Mouse (Mus musculus) lung, postnatal 0 days (tissue): Measurements from ENCODE around the gene Caly. TPM values are rescaled to one million over a fixed set of nuclear protein-coding genes. Genes with fewer than 3 reads are reported as not detected.

Experiments used
- ATAC-seq: fragments of 200-750 bp; cut with Nextera tagmentation; 2 replicates; pipeline ENCODE4 v1.8.0; 2017; ENCODE audit warnings: moderate library complexity
- DNase-seq: peaks from one replicate; pipeline ENCODE4 v3.0.0-alpha.2; 2016; ENCODE audit warnings: low spot score
- H3K27ac ChIP-seq: fragments of 300-500 bp; sonication (generic); 2 replicates; pipeline ENCODE4 v1.5.1; 2014; ENCODE audit warnings: antibody characterized with exemption, mild to moderate bottlenecking, low read length, mixed read lengths
- H3K27me3 ChIP-seq: fragments of 300-500 bp; sonication (generic); replicated peaks from 2 replicates; pipeline ENCODE4 v1.6.1; 2014; ENCODE audit warnings: low read length, mixed read lengths; ENCODE audit not compliant: insufficient read depth
- H3K36me3 ChIP-seq: fragments of 300-500 bp; sonication (generic); 2 replicates; pipeline ENCODE4 v1.6.1; 2014; ENCODE audit warnings: low read length, mixed read lengths; ENCODE audit not compliant: insufficient read depth
- H3K4me1 ChIP-seq: fragments of 300-500 bp; sonication (generic); 2 replicates; pipeline ENCODE4 v1.6.1; 2014; ENCODE audit warnings: antibody characterized with exemption, low read depth, low read length, mixed read lengths; ENCODE audit not compliant: insufficient read depth
- H3K4me2 ChIP-seq: fragments of 300-500 bp; sonication (generic); replicated peaks from 2 replicates; pipeline ENCODE4 v1.6.1; 2014; ENCODE audit warnings: low read depth, mild to moderate bottlenecking, low read length, moderate library complexity, mixed read lengths
- H3K4me3 ChIP-seq: fragments of 300-500 bp; sonication (generic); 2 replicates; pipeline ENCODE4 v1.5.1; 2014; ENCODE audit warnings: low read depth, low read length
- H3K9ac ChIP-seq: fragments of 300-500 bp; sonication (generic); replicated peaks from 2 replicates; pipeline ENCODE4 v1.6.1; 2014; ENCODE audit warnings: low read depth, mild to moderate bottlenecking
- H3K9me3 ChIP-seq: fragments of 300-500 bp; sonication (generic); 2 replicates; pipeline ENCODE4 v1.6.1; 2016; ENCODE audit warnings: low read length, mixed read lengths
- CTCF ChIP-seq: IDR thresholded peaks from 2 replicates; pipeline ENCODE4 v1.5.1; 2016; ENCODE audit warnings: antibody characterized with exemption, mild to moderate bottlenecking
- EP300 ChIP-seq: IDR thresholded peaks from 2 replicates; pipeline ENCODE4 v1.6.1; 2016; ENCODE audit warnings: antibody characterized with exemption, mild to moderate bottlenecking, control low read depth
- WGBS: fragments of 180-500 bp; shearing (Covaris S2); extraction: QIAGEN DNeasy Blood & Tissue Kit; methylation state at CpG from one replicate; pipeline ENCODE4 v1.1.7; 2014; 5-methylcytosine and 5-hydroxymethylcytosine counted together
- polyA plus RNA-seq: library from polyadenylated mRNA; unstranded; fragments of >200 nt; fragmentation: Nextera tagmentation; extraction: Ambion mirVana; gene quantifications from 2 replicates; pipeline ENCODE4 v1.2.1, GENCODE M21; 2015

Gene Caly
- polyA plus RNA-seq, 1 experiment from 2014 or later, result 0.29 TPM

DNA sequence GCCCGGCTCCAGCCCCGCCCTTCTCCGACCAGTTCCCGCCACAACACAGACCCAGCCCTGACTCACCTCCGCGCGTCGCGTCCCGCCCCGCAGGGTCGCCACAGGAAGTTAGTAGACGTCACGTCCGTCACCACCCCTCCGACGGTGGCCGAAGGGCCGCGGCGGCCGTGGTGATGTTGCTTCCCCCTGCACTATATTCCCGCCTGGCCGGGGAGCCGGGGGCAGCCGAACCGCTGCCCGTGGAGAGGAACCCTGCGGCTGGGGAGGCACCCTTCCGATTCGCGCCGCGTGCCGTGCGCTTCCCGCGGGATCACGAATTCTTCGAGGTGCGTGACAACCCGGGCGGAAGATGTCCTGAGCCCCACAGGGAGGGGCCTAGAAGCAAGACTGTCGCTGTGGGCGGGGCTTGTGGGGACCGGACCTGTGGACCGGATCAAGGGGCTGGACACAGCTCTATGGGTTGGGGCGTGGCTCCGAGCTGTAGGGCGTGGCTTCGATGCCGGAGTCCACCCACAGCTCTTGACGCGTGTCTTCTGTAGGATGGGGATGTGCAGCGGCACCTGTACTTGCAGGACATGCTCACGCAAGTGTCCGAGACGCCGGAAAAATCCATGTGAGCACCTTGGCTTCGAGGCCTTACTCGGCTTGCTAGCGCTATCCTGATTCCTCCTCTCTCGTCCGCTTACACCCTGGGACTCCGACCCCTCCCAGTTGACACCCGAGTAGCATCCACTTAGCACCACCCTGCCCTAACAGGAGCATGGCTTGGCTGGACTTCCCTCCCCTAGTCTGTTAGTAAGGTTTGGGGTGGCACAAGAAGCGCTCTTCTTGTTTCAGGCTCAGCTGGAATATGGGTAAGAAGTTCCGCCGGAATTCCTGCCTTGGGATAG, 45.8 kb downstream of the Caly start, which contains the start of the genes Zfp511 and Tubgcp2:
Gene Zfp511 (plus strand): TSS at position 111 of the 890 bp plus-strand sequence.
Gene Tubgcp2 (minus strand): TSS at position 389 of the 890 bp plus-strand sequence.
- H3K36me3 ChIP-seq, result peaks cover 3% of the 10 kb centered on the region
- DNase-seq (peak; percentile 98), ATAC-seq (peak; percentile 99)
- WGBS, result under 1% methylated on average over 67 of the region's 69 CpGs
- no peaks in the 10 kb centered on the region for H3K9me3 ChIP-seq
- H3K9ac ChIP-seq, result peak within 1 kb of the TSS; percentile 61
- peak within 1 kb of the TSS; percentile 57 for H3K4me3 ChIP-seq
- H3K4me1 ChIP-seq, result peaks cover 11% of the 10 kb centered on the region; the same call in 1 of the 2 replicates
- peak within 1 kb of the TSS; percentile 83 for H3K4me2 ChIP-seq
- TF ChIP-seq CTCF (no peak), EP300 (peak; percentile 64)
- H3K27ac ChIP-seq, result peak within 1 kb of the TSS; percentile 85
- no peaks in the 10 kb centered on the region for H3K27me3 ChIP-seq

DNA sequence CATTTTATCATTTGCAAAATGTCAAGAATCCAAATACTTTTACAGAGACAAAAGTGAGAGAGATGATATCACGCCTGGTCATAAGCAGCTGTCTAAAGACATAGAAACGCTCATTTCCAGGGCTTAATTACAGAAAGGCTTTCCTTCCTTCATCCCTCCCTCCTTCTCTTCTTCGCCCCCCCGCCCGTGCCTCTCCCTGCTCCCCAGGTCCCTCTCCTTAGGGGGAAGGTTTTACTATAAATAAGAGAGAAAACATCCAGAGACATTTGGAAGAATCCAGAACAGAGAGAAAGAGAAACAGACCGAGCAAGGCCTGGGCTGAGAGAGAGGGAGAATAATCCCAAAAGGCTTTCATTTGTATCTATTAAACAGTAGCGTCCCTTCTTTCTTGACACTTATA, 46.9 kb downstream of the Caly start:
- peaks cover 11% of the 10 kb centered on the region; the same call in 1 of the 2 replicates for H3K4me1 ChIP-seq
- peaks cover 12% of the 10 kb centered on the region for H3K36me3 ChIP-seq
- peak overlapping the region; percentile 83 for H3K4me2 ChIP-seq
- peak overlapping the region; percentile 61 for H3K9ac ChIP-seq
- H3K9me3 ChIP-seq, result no peaks in the 10 kb centered on the region
- no peak for DNase-seq
- WGBS, result 12% methylated on average over 7 of the region's 7 CpGs
- no peak for TF ChIP-seq CTCF
- no peak for TF ChIP-seq EP300
- peak overlapping the region; percentile 57 for H3K4me3 ChIP-seq
- ATAC-seq, result no peak
- H3K27ac ChIP-seq, result 0 out of 2 replicates have a peak overlapping the region, but pooled peaks have one; percentile 85
- H3K27me3 ChIP-seq, result no peaks in the 10 kb centered on the region

- Histone ChIP-seq H3K27ac (no peak overlapping the region), H3K9me3 (no peaks in the 10 kb centered on the region), H3K36me3 (peaks cover 31% of the 10 kb centered on the region), H3K4me2 (no peak overlapping the region), H3K4me3 (no peak overlapping the region), H3K9ac (no peak overlapping the region), H3K4me1 (peaks cover 11% of the 10 kb centered on the region; the same call in 1 of the 2 replicates), H3K27me3 (no peaks in the 10 kb centered on the region)
- ATAC-seq (no peak), DNase-seq (no peak)
- TF ChIP-seq EP300 (no peak), CTCF (no peak)
- WGBS, result 94% methylated on average over 9 of the region's 9 CpGs
Measured at GRCm38 (mm10) chr7:140033386-140033785, 49.0 kb downstream of the Caly start.

DNA sequence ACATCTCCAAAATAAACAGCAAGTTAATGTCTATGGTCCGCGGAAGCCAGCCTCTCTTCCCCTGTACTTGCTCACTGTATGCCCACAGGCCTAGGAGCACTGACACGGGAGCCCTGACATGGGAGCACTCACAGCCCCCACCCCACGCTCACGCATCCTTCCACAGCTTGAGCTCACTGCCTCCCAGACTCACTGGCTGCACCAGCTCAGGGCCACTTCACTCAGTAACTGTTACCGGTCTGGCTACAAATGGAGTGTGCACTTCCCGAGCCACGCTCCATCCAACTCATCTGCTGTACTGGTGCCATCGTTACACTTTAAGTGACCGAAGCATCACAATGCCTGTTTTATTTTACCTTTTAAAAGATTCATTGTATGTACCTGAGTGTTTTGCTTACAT, 50.0 kb downstream of the Caly start:
- no peak for TF ChIP-seq EP300
- TF ChIP-seq CTCF, result no peak
- H3K36me3 ChIP-seq, result peaks cover 35% of the 10 kb centered on the region
- H3K4me2 ChIP-seq, result no peak overlapping the region
- no peak overlapping the region for H3K9ac ChIP-seq
- no peak for DNase-seq
- no peaks in the 10 kb centered on the region for H3K27me3 ChIP-seq
- H3K27ac ChIP-seq, result no peak overlapping the region
- WGBS, result 92% methylated on average over 10 of the region's 10 CpGs
- no peak for ATAC-seq
- peaks cover 11% of the 10 kb centered on the region; the same call in 1 of the 2 replicates for H3K4me1 ChIP-seq
- no peaks in the 10 kb centered on the region for H3K9me3 ChIP-seq
- H3K4me3 ChIP-seq, result no peak overlapping the region

DNA sequence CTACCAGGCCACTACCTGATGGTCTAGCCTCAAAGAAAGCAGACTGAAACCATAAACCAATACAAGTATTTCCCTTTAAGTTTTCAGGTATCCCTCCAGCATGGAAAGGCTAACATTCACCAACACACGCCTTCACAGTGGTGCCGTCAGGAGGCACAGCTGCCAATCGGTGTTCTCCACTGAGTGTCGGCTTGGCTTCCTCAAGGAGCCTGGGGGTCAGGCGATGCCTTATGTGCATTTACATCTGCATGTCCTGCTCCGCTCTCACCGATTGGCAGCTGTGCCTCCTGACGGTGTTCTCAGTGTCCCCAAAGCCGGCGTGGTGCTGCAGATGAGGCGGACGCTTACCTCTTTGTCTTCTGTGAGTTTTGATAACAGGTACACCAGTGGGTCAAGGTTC, 50.6 kb downstream of the Caly start:
- Histone ChIP-seq H3K4me3 (no peak overlapping the region), H3K27ac (no peak overlapping the region), H3K36me3 (peaks cover 35% of the 10 kb centered on the region), H3K9ac (no peak overlapping the region), H3K9me3 (no peaks in the 10 kb centered on the region), H3K27me3 (no peaks in the 10 kb centered on the region), H3K4me1 (peaks cover 5% of the 10 kb centered on the region; the same call in 1 of the 2 replicates), H3K4me2 (no peak overlapping the region)
- DNase-seq, result no peak
- 96% methylated on average over 12 of the region's 12 CpGs for WGBS
- no peak for TF ChIP-seq EP300
- TF ChIP-seq CTCF, result no peak
- no peak for ATAC-seq

Other genes with a start within 250 kb of the Caly start
- 0.11 and 0.49 TPM in 2 replicates for gene Adgra1, start 248.4 kb downstream of the Caly start, polyA plus RNA-seq
- 0.97 and 0.98 TPM in 2 replicates for gene Kndc1, start 187.9 kb downstream of the Caly start, polyA plus RNA-seq
- not detected in 2 replicates for gene Utf1, start 138.8 kb downstream of the Caly start, polyA plus RNA-seq
- gene 6430531B16Rik, start 103.8 kb downstream of the Caly start, polyA plus RNA-seq, result 5.6 and 7.3 TPM in 2 replicates
- gene Adam8, start 90.0 kb downstream of the Caly start, polyA plus RNA-seq, result 5.8 and 7.0 TPM in 2 replicates
- gene Zfp511, start 46.2 kb downstream of the Caly start, polyA plus RNA-seq, result 21.5 and 23.0 TPM in 2 replicates
- 20.8 and 22.4 TPM in 2 replicates for gene Tubgcp2, start 45.9 kb downstream of the Caly start, polyA plus RNA-seq
- gene Msx3, start 33.5 kb downstream of the Caly start, polyA plus RNA-seq, result not detected in 2 replicates
- not detected in 2 replicates for gene Prap1, start 10.8 kb upstream of the Caly start, polyA plus RNA-seq
- 18.8 and 19.0 TPM in 2 replicates for gene Fuom, start 19.9 kb upstream of the Caly start, polyA plus RNA-seq
- gene Paox, start 33.3 kb upstream of the Caly start, polyA plus RNA-seq, result 16.1 and 17.3 TPM in 2 replicates
- 129 and 133 TPM in 2 replicates for gene Echs1, start 33.9 kb upstream of the Caly start, polyA plus RNA-seq
- 15.9 and 20.7 TPM in 2 replicates for gene Mtg1, start 55.0 kb upstream of the Caly start, polyA plus RNA-seq
- 0.10 and 0.19 TPM in 2 replicates for gene Sprn, start 72.3 kb upstream of the Caly start, polyA plus RNA-seq
- not detected in 2 replicates for gene Olfr522, start 82.2 kb upstream of the Caly start, polyA plus RNA-seq
- gene Olfr523, start 90.7 kb upstream of the Caly start, polyA plus RNA-seq, result not detected in 2 replicates
- gene Olfr524, start 123.4 kb upstream of the Caly start, polyA plus RNA-seq, result not detected in 2 replicates
- 0.23 and 0.56 TPM in 2 replicates for gene Cd163l1, start 135.7 kb upstream of the Caly start, polyA plus RNA-seq
- gene 5830411N06Rik, start 164.7 kb upstream of the Caly start, polyA plus RNA-seq, result 0.05 TPM in 1 of 2 replicates, not detected in the other
- not detected in 2 replicates for gene Olfr525, start 238.3 kb upstream of the Caly start, polyA plus RNA-seq